Mouse (Mus musculus) MEL (cell line): ENCODE measurements around the gene Fndc10. TPM values are rescaled to one million over a fixed set of nuclear protein-coding genes. Genes with fewer than 3 reads are reported as not detected.

Experiments
- DNase-seq: peaks from one replicate; pipeline ENCODE4 v3.0.0; 2011; ENCODE audit warnings: low read depth, low spot score
- H3K27ac ChIP-seq: 2 replicates; pipeline ENCODE4 v1.5.1; 2012; ENCODE audit warnings: low read depth, mild to moderate bottlenecking, control low read depth, low read length, moderate library complexity; ENCODE audit not compliant: control insufficient read depth
- H3K27me3 ChIP-seq, 2 experiments: fragments of 150-350 bp in 1 of 2; sonication (generic) in 1 of 2; 2 replicates each; pipeline ENCODE4 v1.6.1; 2012; ENCODE audit warnings: low read length in 2 of 2, mild to moderate bottlenecking in 2 of 2, improper control_type of control experiment in 1 of 2, moderate library complexity in 1 of 2; ENCODE audit not compliant: insufficient read depth in 2 of 2, control insufficient read depth in 1 of 2
- H3K36me3 ChIP-seq, 2 experiments: 2 replicates each; pipeline ENCODE4 v1.6.1; 2012 to 2014; ENCODE audit warnings: low read length in 2 of 2, improper control_type of control experiment in 1 of 2, inconsistent platforms in 1 of 2, mild to moderate bottlenecking in 1 of 2; ENCODE audit not compliant: insufficient read depth in 2 of 2, control insufficient read depth in 1 of 2
- H3K4me1 ChIP-seq, 2 experiments: fragments of 150-350 bp in 1 of 2; sonication (generic) in 1 of 2; 2 replicates each; pipeline ENCODE4 v1.6.1; 2012; ENCODE audit warnings: low read length in 2 of 2, improper control_type of control experiment in 1 of 2, mild to moderate bottlenecking in 1 of 2; ENCODE audit not compliant: insufficient read depth in 2 of 2, control insufficient read depth in 1 of 2
- H3K4me3 ChIP-seq, 2 experiments: fragments of 150-350 bp in 1 of 2; sonication (generic) in 1 of 2; 2 replicates each; pipeline ENCODE4 v1.5.1; 2012; ENCODE audit warnings: low read depth in 2 of 2, low read length in 2 of 2, mild to moderate bottlenecking in 2 of 2, moderate library complexity in 2 of 2, control low read depth in 1 of 2, improper control_type of control experiment in 1 of 2; ENCODE audit not compliant: control insufficient read depth in 1 of 2, insufficient read depth in 1 of 2
- H3K79me2 ChIP-seq: 2 replicates; pipeline ENCODE4 v1.6.1; 2012; ENCODE audit warnings: mild to moderate bottlenecking, low read length, moderate library complexity; ENCODE audit not compliant: control insufficient read depth, poor library complexity, insufficient read depth
- H3K9ac ChIP-seq: 2 replicates; pipeline ENCODE4 v1.6.1; 2012; ENCODE audit warnings: low read depth, mild to moderate bottlenecking, control low read depth, low read length, moderate library complexity; ENCODE audit not compliant: control insufficient read depth, poor library complexity, severe bottlenecking
- H3K9me3 ChIP-seq: fragments of 150-350 bp; sonication (generic); replicated peaks from 2 replicates; pipeline ENCODE4 v1.6.1; 2012; ENCODE audit warnings: mild to moderate bottlenecking, low read length, improper control_type of control experiment, moderate library complexity; ENCODE audit not compliant: insufficient read depth
- BHLHE40 ChIP-seq: IDR thresholded peaks from 2 replicates; pipeline ENCODE4 v1.6.1; 2012; ENCODE audit warnings: low read depth, mild to moderate bottlenecking, inconsistent platforms, low read length, improper control_type of control experiment, borderline replicate concordance
- CHD2 ChIP-seq: IDR thresholded peaks from 2 replicates; pipeline ENCODE4 v1.6.1; 2011; ENCODE audit warnings: low read length, improper control_type of control experiment
- CTCF ChIP-seq, 3 experiments: IDR thresholded peaks in 2 of 3; conservative IDR thresholded peaks in 1 of 3; 2 replicates each; pipeline ENCODE4 v1.5.1; 2011 to 2012; ENCODE audit warnings: low read length in 3 of 3, low read depth in 2 of 3, mild to moderate bottlenecking in 2 of 3, improper control_type of control experiment in 1 of 3, inconsistent platforms in 1 of 3, mixed read lengths in 1 of 3, moderate library complexity in 1 of 3; ENCODE audit not compliant: control insufficient read depth in 1 of 3, insufficient read depth in 1 of 3, poor library complexity in 1 of 3, severe bottlenecking in 1 of 3
- E2F4 ChIP-seq: IDR thresholded peaks from 2 replicates; pipeline ENCODE4 v1.6.1; 2011; ENCODE audit warnings: low read depth, low read length, improper control_type of control experiment, borderline replicate concordance
- ELF1 ChIP-seq: IDR thresholded peaks from 2 replicates; pipeline ENCODE4 v1.6.1; 2014; ENCODE audit warnings: low read depth, mild to moderate bottlenecking, inconsistent platforms, low read length, improper control_type of control experiment, moderate library complexity
- EP300 ChIP-seq, 2 experiments: IDR thresholded peaks; 2 replicates each; pipeline ENCODE4 v1.6.1; 2011; ENCODE audit warnings: improper control_type of control experiment in 2 of 2, low read length in 2 of 2, low read depth in 1 of 2, mild to moderate bottlenecking in 1 of 2
- ETS1 ChIP-seq: IDR thresholded peaks from 2 replicates; pipeline ENCODE4 v1.6.1; 2012; ENCODE audit warnings: low read depth, mild to moderate bottlenecking, inconsistent platforms, low read length, improper control_type of control experiment, moderate library complexity
- GABPA ChIP-seq: IDR thresholded peaks from 2 replicates; pipeline ENCODE4 v1.6.1; 2012; ENCODE audit warnings: low read depth, mild to moderate bottlenecking, inconsistent platforms, low read length, improper control_type of control experiment, moderate library complexity
- GATA1 ChIP-seq: IDR thresholded peaks from 2 replicates; pipeline ENCODE4 v1.6.1; 2011; ENCODE audit warnings: low read depth, low read length, improper control_type of control experiment
- HCFC1 ChIP-seq: IDR thresholded peaks from 2 replicates; pipeline ENCODE4 v1.6.1; 2012; ENCODE audit warnings: low read depth, mild to moderate bottlenecking, inconsistent platforms, low read length, improper control_type of control experiment, moderate library complexity
- KAT2A ChIP-seq: conservative IDR thresholded peaks from 2 replicates; pipeline ENCODE4 v1.6.1; 2012; ENCODE audit warnings: low read depth, low read length, improper control_type of control experiment, inconsistent platforms
- MAFK ChIP-seq: IDR thresholded peaks from 2 replicates; pipeline ENCODE4 v1.6.1; 2011; ENCODE audit warnings: low read depth, mild to moderate bottlenecking, low read length, improper control_type of control experiment, borderline replicate concordance
- MAX ChIP-seq: IDR thresholded peaks from 2 replicates; pipeline ENCODE4 v1.6.1; 2011; ENCODE audit warnings: low read length, improper control_type of control experiment
- MAZ ChIP-seq: IDR thresholded peaks from 2 replicates; pipeline ENCODE4 v1.6.1; 2012; ENCODE audit warnings: low read depth, mild to moderate bottlenecking, inconsistent platforms, low read length, improper control_type of control experiment
- MEF2A ChIP-seq: IDR thresholded peaks from 2 replicates; pipeline ENCODE4 v1.6.1; 2014; ENCODE audit warnings: low read depth, mild to moderate bottlenecking, inconsistent platforms, low read length, improper control_type of control experiment; ENCODE audit not compliant: poor library complexity, insufficient replicate concordance, severe bottlenecking; ENCODE audit errors: extremely low read depth
- MXI1 ChIP-seq: IDR thresholded peaks from 2 replicates; pipeline ENCODE4 v1.6.1; 2011; ENCODE audit warnings: mild to moderate bottlenecking, low read depth, low read length, improper control_type of control experiment
- NELFE ChIP-seq: IDR thresholded peaks from 2 replicates; pipeline ENCODE4 v1.6.1; 2011; ENCODE audit warnings: low read depth, low read length, improper control_type of control experiment
- NRF1 ChIP-seq: IDR thresholded peaks from 2 replicates; pipeline ENCODE4 v1.6.1; 2014; ENCODE audit warnings: low read depth, mild to moderate bottlenecking, inconsistent platforms, low read length, improper control_type of control experiment, moderate library complexity; ENCODE audit not compliant: poor library complexity, insufficient read depth, severe bottlenecking
- POLR2A ChIP-seq, 2 experiments: IDR thresholded peaks; 2 replicates each; pipeline ENCODE4 v1.6.1; 2011 to 2012; ENCODE audit warnings: low read length in 2 of 2, mild to moderate bottlenecking in 2 of 2, control low read depth in 1 of 2, improper control_type of control experiment in 1 of 2, low read depth in 1 of 2, moderate library complexity in 1 of 2; ENCODE audit not compliant: control insufficient read depth in 1 of 2, insufficient read depth in 1 of 2, poor library complexity in 1 of 2
- POLR2AphosphoS2 ChIP-seq: IDR thresholded peaks from 2 replicates; pipeline ENCODE4 v1.6.1; 2011; ENCODE audit warnings: low read length, improper control_type of control experiment
- POLR2AphosphoS5 ChIP-seq: IDR thresholded peaks from 2 replicates; pipeline ENCODE4 v1.6.1; 2012; ENCODE audit warnings: low read depth, borderline replicate concordance, mild to moderate bottlenecking, inconsistent platforms, low read length, moderate library complexity, mixed read lengths
- RAD21 ChIP-seq: IDR thresholded peaks from 2 replicates; pipeline ENCODE4 v1.6.1; 2011; ENCODE audit warnings: mild to moderate bottlenecking, low read depth, low read length, improper control_type of control experiment
- RCOR1 ChIP-seq: IDR thresholded peaks from 2 replicates; pipeline ENCODE4 v1.6.1; 2012; ENCODE audit warnings: low read depth, mild to moderate bottlenecking, inconsistent platforms, low read length, improper control_type of control experiment
- SIN3A ChIP-seq: IDR thresholded peaks from 2 replicates; pipeline ENCODE4 v1.6.1; 2012; ENCODE audit warnings: low read length, improper control_type of control experiment, inconsistent platforms
- SMC3 ChIP-seq: IDR thresholded peaks from 2 replicates; pipeline ENCODE4 v1.6.1; 2011; ENCODE audit warnings: low read depth, low read length, improper control_type of control experiment
- TAL1 ChIP-seq: IDR thresholded peaks from 2 replicates; pipeline ENCODE4 v1.6.1; 2012; ENCODE audit warnings: mild to moderate bottlenecking, inconsistent platforms, low read length, moderate library complexity, mixed read lengths
- TBP ChIP-seq: IDR thresholded peaks from 2 replicates; pipeline ENCODE4 v1.8.0; 2011; ENCODE audit warnings: low read depth, low read length, improper control_type of control experiment
- TCF12 ChIP-seq: IDR thresholded peaks from 2 replicates; pipeline ENCODE4 v1.6.1; 2014; ENCODE audit warnings: low read depth, mild to moderate bottlenecking, inconsistent platforms, low read length, improper control_type of control experiment, moderate library complexity
- UBTF ChIP-seq: IDR thresholded peaks from 2 replicates; pipeline ENCODE4 v1.6.1; 2012; ENCODE audit warnings: low read depth, mild to moderate bottlenecking, inconsistent platforms, low read length, improper control_type of control experiment, moderate library complexity, borderline replicate concordance; ENCODE audit not compliant: insufficient read depth
- USF1 ChIP-seq: IDR thresholded peaks from 2 replicates; pipeline ENCODE4 v1.6.1; 2014; ENCODE audit warnings: low read depth, mild to moderate bottlenecking, inconsistent platforms, low read length, improper control_type of control experiment, moderate library complexity
- USF2 ChIP-seq, 2 experiments: IDR thresholded peaks; 2 replicates each; pipeline ENCODE4 v1.6.1; 2011 to 2012; ENCODE audit warnings: improper control_type of control experiment in 2 of 2, low read length in 2 of 2, borderline replicate concordance in 1 of 2, inconsistent platforms in 1 of 2, low read depth in 1 of 2, mild to moderate bottlenecking in 1 of 2; ENCODE audit not compliant: insufficient read depth in 1 of 2
- ZC3H11A ChIP-seq: IDR thresholded peaks from 2 replicates; pipeline ENCODE4 v1.6.1; 2012; ENCODE audit warnings: low read depth, mild to moderate bottlenecking, inconsistent platforms, low read length, improper control_type of control experiment
- ZKSCAN1 ChIP-seq: IDR thresholded peaks from 2 replicates; pipeline ENCODE4 v1.6.1; 2012; ENCODE audit warnings: low read depth, mild to moderate bottlenecking, inconsistent platforms, low read length, improper control_type of control experiment, moderate library complexity
- ZMIZ1 ChIP-seq: IDR thresholded peaks from 2 replicates; pipeline ENCODE4 v1.6.1; 2012; ENCODE audit warnings: low read depth, mild to moderate bottlenecking, inconsistent platforms, low read length, improper control_type of control experiment, moderate library complexity
- ZNF384 ChIP-seq: IDR thresholded peaks from 2 replicates; pipeline ENCODE4 v1.6.1; 2012; ENCODE audit warnings: low read depth, mild to moderate bottlenecking, inconsistent platforms, low read length, improper control_type of control experiment
- polyA plus RNA-seq, 2 experiments: library from polyadenylated mRNA; stranded (reverse) in 1 of 2; unstranded in 1 of 2; fragments of >175 nt in 1 of 2; fragments of >200 nt in 1 of 2; gene quantifications; 2 replicates each; pipeline versions ENCODE4 v1.2.1 to v1.2.4; 2012; ENCODE audit warnings: low replicate concordance in 2 of 2, low read depth in 1 of 2; ENCODE audit not compliant: insufficient read length in 2 of 2, insufficient read depth in 1 of 2, missing spikeins in 1 of 2
- total RNA-seq: library from RNA; depleted of rRNA; stranded (reverse); fragments of 300-350 nt; gene quantifications from 2 replicates; pipeline ENCODE4 v1.2.3, GENCODE M21; 2012

The Fndc10 gene
- total and polyA plus RNA-seq, 3 experiments, result 2.6 to 5.9 TPM; not detected in 1

GRCm38 (mm10) chr4:155694482-155695401 is 600 bp downstream of the Fndc10 start:
- peaks cover 0 to 5% of the 10 kb centered on the region in 2 experiments; a peak in 2 of 4 replicates for H3K27me3 ChIP-seq
- no peaks in the 10 kb centered on the region; the same call in 1 of the 2 replicates for H3K79me2 ChIP-seq
- peak; percentile 67 for DNase-seq
- H3K4me3 ChIP-seq, result peak overlapping the region; percentile 53 to 70
- H3K9ac ChIP-seq, result peak overlapping the region; percentile 68
- H3K27ac ChIP-seq, result no peak overlapping the region
- no peaks in the 10 kb centered on the region for H3K9me3 ChIP-seq
- peaks cover 0 to 9% of the 10 kb centered on the region in 2 experiments; a peak in 1 of 4 replicates for H3K4me1 ChIP-seq
- H3K36me3 ChIP-seq, result peaks cover 0 to 2% of the 10 kb centered on the region in 2 experiments; a peak in 1 of 4 replicates
- TF ChIP-seq HCFC1 (no peak), MAFK (no peak), GATA1 (no peak), USF2 (IDR thresholded peaks at IDR 0.05; ENCODE audit: borderline replicate concordance in 1 of 2, insufficient read depth in 1 of 2, low read depth in 1 of 2, low read length in 2 of 2) (no peak), USF1 (no peak), POLR2AphosphoS5 (no peak), POLR2A (IDR thresholded peaks at IDR 0.05; ENCODE audit: control insufficient read depth in 1 of 2, insufficient read depth in 1 of 2, low read depth in 1 of 2, low read length in 2 of 2, poor library complexity in 1 of 2) (0 out of 4 replicates have a peak, but pooled peaks of 1 of the 2 experiments have one; percentile 36), TCF12 (no peak), CTCF (IDR thresholded peaks at IDR 0.05 in 2 of 3, conservative IDR thresholded peaks at IDR 0.05 in 1 of 3; ENCODE audit: control insufficient read depth in 1 of 3, insufficient read depth in 1 of 3, low read depth in 2 of 3, low read length in 3 of 3, poor library complexity in 1 of 3, severe bottlenecking in 1 of 3) (0 out of 6 replicates have a peak, but pooled peaks of 1 of the 3 experiments have one; percentile 10), NELFE (0 out of 2 replicates have a peak, but pooled peaks have one; percentile 12), TAL1 (no peak), ZC3H11A (no peak), MAZ (no peak), ZKSCAN1 (no peak), GABPA (no peak), SIN3A (0 out of 2 replicates have a peak, but pooled peaks have one; percentile 2), POLR2AphosphoS2 (no peak), UBTF (no peak), NRF1 (peak; percentile 67), RAD21 (no peak), TBP (no peak), MEF2A (no peak), SMC3 (no peak), ELF1 (no peak), RCOR1 (no peak), BHLHE40 (no peak), MXI1 (no peak; the same call in 1 of the 2 replicates), CHD2 (no peak), ZMIZ1 (no peak), ZNF384 (no peak), EP300 (IDR thresholded peaks at IDR 0.05; ENCODE audit: low read depth in 1 of 2, low read length in 2 of 2) (no peak), MAX (peak; percentile 69), KAT2A (no peak), E2F4 (no peak), ETS1 (no peak)
